Mouse (Mus musculus) kidney, adult 18-20 months (tissue): ENCODE measurements around the gene 3110082I17Rik.
"Not testable (repeated sequence)": the region's sequence is repeated elsewhere in the genome, so short reads cannot be mapped to it uniquely, and the experiment has no call there.

Source experiments
- DNase-seq: peaks from one replicate; pipeline ENCODE4 v3.0.0; 2021

Gene 3110082I17Rik

GRCm38 (mm10) chr5:139347225-139347624 lies 113.1 kb downstream of the 3110082I17Rik start:
- DNase-seq, result peak; percentile 25

- DNase-seq, result no peak
Measured at GRCm38 (mm10) chr5:139345364-139345714, 115.0 kb downstream of the 3110082I17Rik start.

- peak; percentile 97 for DNase-seq
Measured at GRCm38 (mm10) chr5:139344687-139345363, 115.5 kb downstream of the 3110082I17Rik start.

GRCm38 (mm10) chr5:139344021-139344686 lies 116.2 kb downstream of the 3110082I17Rik start:
- peak; percentile 81 for DNase-seq

- no peak for DNase-seq
Measured at GRCm38 (mm10) chr5:139338891-139339290, 121.4 kb downstream of the 3110082I17Rik start.

GRCm38 (mm10) chr5:139338403-139338802 lies 121.9 kb downstream of the 3110082I17Rik start:
- peak; percentile 60 for DNase-seq

- no peak for DNase-seq
Measured at GRCm38 (mm10) chr5:139337826-139338370, 122.4 kb downstream of the 3110082I17Rik start.

GRCm38 (mm10) chr5:139335634-139336033 lies 124.7 kb downstream of the 3110082I17Rik start:
- no peak for DNase-seq

GRCm38 (mm10) chr5:139334394-139334793 lies 125.9 kb downstream of the 3110082I17Rik start:
- not testable (repeated sequence) for DNase-seq

- DNase-seq, result peak; percentile 68
Measured at GRCm38 (mm10) chr5:139333301-139334013, 126.9 kb downstream of the 3110082I17Rik start.

GRCm38 (mm10) chr5:139332590-139333272 lies 127.6 kb downstream of the 3110082I17Rik start:
- no peak for DNase-seq

GRCm38 (mm10) chr5:139331742-139332141 lies 128.6 kb downstream of the 3110082I17Rik start:
- peak; percentile 92 for DNase-seq

GRCm38 (mm10) chr5:139330766-139331165 lies 129.6 kb downstream of the 3110082I17Rik start:
- no peak for DNase-seq

- DNase-seq, result no peak
Measured at GRCm38 (mm10) chr5:139327634-139328020, 132.7 kb downstream of the 3110082I17Rik start.

GRCm38 (mm10) chr5:139326986-139327633 lies 133.2 kb downstream of the 3110082I17Rik start:
- DNase-seq, result no peak

GRCm38 (mm10) chr5:139326111-139326696 lies 134.1 kb downstream of the 3110082I17Rik start:
- no peak for DNase-seq

- peak; percentile 70 for DNase-seq
Measured at GRCm38 (mm10) chr5:139325395-139325966, 134.8 kb downstream of the 3110082I17Rik start, which contains the start of gene Adap1. Gene Adap1, minus strand, starts transcription at chr5:139325622.

- peak; percentile 45 for DNase-seq
Measured at GRCm38 (mm10) chr5:139324691-139325394, 135.5 kb downstream of the 3110082I17Rik start.

GRCm38 (mm10) chr5:139324045-139324491 lies 136.3 kb downstream of the 3110082I17Rik start:
- peak; percentile 54 for DNase-seq

- peak; percentile 63 for DNase-seq
Measured at GRCm38 (mm10) chr5:139323260-139323924, 136.9 kb downstream of the 3110082I17Rik start.
